Mouse (Mus musculus): ENCODE results near the gene Htr1a.
A peak's percentile ranks its signal among the peaks of the same experiment; 100 is the strongest.

Gene Htr1a

DNA sequence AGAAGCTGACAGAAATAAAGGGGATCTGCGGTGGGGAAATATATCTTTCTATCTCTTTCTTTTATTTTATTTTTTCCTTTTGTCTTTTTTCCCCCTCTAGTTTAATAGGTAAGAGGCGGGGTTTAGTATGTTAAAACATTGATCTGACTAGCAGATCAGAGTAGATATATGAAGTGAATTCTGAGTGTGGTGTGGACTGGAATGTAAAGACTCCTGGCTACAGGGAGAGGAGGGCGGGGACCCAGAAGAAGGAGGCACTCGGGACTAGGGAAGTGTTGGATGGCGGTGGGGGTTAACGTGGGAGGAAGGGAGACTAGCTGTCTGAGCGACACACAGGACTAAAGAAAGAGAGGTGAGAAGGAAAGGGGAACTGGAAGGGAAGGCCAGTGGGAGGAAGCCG lies at the start of gene Htr1a:
Htr1a (plus strand) TSS at position 301 of the 400 bp plus-strand sequence.
- DNase-seq (ENCODE audit: low spot score in 2 of 2): no peak

DNA sequence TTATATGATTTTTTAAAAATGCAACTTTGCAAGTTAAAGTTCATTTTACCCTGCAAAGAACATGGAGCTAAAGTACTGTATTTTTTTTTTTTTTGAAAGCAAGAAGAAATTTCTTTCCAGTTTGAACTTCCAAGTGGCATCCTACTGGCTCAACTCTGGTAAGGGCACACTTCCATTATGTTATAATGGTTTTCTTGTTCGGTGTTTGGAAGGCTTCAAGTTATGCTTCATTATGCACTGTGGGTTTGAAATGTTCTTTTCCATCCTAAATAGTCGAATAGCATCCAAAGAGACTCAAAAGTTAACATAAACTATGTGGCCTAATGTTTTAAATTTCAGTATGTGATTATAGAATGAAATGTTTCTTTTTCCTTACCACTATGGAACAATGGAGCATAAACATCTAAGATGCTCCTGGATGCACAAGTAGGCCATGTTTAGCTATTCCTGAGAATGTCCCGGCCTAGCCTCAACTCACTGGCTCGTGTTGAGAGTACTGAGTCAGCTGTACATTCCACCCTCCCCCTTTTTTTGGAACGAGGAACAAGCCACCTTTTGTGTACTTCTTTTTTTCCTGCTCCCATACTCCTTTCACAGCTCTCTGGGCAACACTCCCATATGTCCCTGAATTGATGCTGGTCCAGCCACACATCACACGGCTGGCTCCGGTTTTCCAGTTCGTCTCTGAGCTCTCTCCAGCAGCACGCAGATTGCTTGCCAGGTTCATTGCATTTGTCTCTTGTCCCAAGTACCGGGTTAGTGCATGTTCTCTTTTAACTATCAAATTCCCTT lies 31.7 kb upstream of the Htr1a start:
- no peak for DNase-seq (ENCODE audit: low spot score in 2 of 2)

DNA sequence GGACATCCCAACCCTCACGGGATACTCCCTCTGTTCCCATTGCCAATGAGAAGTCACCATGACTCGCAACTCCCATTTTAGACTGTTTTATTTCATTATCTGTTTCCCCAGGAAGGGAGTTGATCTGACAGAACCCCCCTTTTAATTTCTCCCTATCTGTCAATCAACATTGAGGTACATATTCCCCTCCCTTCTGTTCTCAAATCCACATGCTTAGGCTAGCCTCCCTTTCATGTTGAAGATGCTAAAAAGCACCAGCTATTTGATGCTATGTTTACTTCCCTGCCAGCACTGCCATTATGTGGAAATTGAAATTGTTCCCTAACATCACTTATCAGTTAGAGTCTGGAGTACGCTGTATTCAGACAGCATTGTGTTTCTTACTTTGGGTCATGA lies 31.1 kb upstream of the Htr1a start:
- no peak for DNase-seq (ENCODE audit: low spot score in 2 of 2)

DNA sequence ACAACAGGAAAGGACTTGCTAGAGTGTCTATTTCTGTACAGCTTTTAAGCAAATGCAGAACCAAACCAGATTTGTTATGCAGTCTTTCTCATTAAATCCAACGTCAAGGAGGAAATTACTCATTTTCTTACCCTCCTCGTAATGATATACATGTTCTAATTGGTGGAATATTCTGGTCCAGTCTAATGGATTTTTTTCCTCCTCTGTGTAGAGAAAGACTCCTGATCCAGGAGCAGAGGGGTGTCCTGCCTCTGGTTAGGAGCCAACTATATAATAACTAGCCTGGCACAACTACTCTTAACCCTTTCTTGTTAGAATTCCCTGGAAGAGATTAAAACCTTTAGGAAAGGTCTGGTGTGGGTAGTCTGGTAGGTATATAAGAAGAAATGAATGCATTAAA lies 10.3 kb upstream of the Htr1a start:
- no peak for DNase-seq (ENCODE audit: low spot score in 2 of 2)

- DNase-seq (ENCODE audit: low spot score in 2 of 2): no peak
Measured at GRCm38 (mm10) chr13:105433630-105434029, 9.8 kb upstream of the Htr1a start.

DNA sequence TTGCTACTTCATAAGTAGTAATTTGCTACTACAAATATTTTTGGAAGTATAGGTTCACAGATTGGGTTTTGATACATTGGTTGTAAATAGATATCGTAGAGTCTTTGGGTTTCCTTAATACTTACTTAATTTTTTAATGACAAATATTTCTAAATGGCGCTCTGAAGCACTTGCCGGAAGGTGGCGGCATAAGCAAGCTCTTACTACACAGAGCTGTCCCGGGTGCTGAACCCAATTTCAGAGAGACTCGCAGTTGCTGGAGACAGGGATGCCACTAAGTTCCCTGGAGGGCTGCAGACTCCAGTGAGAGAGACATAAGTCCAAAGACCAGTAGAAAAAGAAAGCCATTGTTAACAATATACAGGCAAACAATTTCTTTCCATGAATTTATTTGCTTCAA lies 863 bp upstream of the Htr1a start:
- peak in 1 of 2 experiments; percentile 64 for DNase-seq (ENCODE audit: low spot score in 2 of 2)

DNA sequence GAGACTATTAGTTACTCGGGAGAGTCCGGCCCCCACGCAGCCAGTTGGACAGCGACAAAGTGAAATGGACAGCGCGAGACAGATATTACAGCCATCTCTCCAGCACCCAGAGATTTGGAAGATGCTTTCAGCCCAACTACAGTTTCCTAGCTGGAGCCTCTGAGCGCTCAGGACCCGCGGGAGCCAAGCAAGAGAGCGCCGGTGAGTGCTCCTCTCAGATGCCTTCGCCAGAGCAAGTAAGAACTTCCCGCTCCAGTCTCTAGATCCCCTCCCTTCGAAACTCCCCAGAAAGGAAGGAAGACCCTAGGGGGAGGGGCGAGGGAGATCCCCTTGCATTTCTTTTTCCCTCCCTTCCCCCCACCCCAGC lies 415 bp downstream of the Htr1a start:
- no peak for DNase-seq (ENCODE audit: low spot score in 2 of 2)

DNA sequence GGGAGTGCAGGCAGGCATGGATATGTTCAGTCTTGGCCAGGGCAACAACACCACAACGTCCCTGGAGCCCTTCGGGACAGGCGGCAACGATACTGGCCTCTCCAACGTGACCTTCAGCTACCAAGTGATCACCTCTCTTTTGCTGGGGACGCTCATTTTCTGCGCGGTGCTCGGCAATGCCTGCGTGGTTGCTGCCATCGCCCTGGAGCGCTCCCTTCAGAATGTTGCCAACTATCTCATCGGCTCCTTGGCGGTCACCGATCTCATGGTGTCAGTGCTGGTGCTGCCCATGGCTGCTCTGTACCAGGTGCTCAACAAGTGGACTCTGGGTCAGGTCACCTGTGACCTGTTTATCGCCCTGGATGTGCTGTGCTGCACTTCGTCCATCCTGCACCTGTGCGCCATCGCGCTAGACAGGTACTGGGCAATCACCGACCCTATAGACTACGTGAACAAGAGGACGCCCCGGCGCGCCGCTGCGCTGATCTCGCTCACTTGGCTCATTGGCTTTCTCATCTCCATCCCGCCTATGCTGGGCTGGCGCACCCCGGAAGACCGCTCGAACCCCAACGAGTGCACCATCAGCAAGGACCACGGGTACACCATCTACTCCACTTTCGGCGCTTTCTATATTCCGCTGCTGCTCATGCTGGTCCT lies 927 bp downstream of the Htr1a start:
- no peak for DNase-seq (ENCODE audit: low spot score in 2 of 2)

GRCm38 (mm10) chr13:105444895-105445281 lies 1.4 kb downstream of the Htr1a start:
- DNase-seq (ENCODE audit: low spot score in 2 of 2): no peak

- DNase-seq (ENCODE audit: low spot score in 2 of 2): no peak
Measured at GRCm38 (mm10) chr13:105446239-105446638, 2.8 kb downstream of the Htr1a start.

DNA sequence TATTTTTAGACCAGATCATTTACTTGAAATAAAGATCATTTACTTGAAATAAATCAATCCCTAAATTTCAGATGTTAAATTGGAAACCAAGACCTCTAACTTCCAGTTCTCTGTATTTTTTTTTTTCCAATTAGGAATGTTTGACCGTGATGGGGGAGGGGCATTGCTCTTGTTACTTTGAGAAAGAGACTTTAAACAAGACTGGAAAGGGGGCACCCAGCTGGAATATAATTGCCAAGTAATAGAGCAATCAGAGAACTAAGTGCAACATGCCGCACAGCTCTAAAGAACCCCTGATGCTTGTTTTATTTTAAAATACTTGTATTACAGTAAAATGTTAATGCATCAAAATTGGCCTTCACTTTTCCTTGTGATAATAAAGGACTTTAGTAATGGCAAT lies 4.3 kb downstream of the Htr1a start:
- DNase-seq (ENCODE audit: low spot score in 2 of 2): no peak

GRCm38 (mm10) chr13:105451536-105451935 lies 8.1 kb downstream of the Htr1a start:
- no peak for DNase-seq (ENCODE audit: low spot score in 2 of 2)
